Mouse (Mus musculus): Measurements from ENCODE around the gene Lsm2. TPM values are rescaled to one million over a fixed set of nuclear protein-coding genes. Genes with fewer than 3 reads are reported as not detected.
"Not testable (repeated sequence)": the region's sequence is repeated elsewhere in the genome, so short reads cannot be mapped to it uniquely, and the experiment has no call there.

Gene Lsm2
- 10 to 100 TPM; 35.9 to 38.5 TPM for total RNA-seq (2021)

DNA sequence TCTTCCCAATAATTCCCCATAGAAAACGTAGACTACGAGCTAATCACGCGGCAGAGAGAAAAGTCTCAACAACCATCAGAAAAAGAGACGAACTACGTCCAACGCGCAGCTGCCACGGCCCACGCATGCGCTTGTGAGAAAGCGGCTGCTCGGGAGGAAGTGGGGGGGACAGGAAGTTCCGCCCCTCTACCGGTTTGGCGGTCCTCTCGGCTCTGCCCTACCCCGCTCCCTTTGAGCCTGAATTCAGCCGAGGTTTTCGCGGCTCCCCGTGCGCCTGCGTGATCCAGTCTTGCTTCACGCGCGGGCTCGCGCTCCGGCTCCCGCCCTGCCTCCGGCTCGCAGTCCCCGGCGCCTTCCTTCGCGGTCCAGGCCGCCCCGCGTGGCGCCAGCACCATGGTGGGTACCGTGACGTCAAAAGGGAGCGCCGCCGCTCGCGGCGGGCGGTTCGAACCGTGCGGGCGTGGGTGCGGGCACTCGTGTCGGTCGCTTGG lies at the start of gene Lsm2:
Gene Lsm2 (plus strand): TSS at position 173 of the 491 bp plus-strand sequence.
- intact Hi-C loops (cut with DNase I): no loop called here
- DNase-seq: peak; percentile 91

DNA sequence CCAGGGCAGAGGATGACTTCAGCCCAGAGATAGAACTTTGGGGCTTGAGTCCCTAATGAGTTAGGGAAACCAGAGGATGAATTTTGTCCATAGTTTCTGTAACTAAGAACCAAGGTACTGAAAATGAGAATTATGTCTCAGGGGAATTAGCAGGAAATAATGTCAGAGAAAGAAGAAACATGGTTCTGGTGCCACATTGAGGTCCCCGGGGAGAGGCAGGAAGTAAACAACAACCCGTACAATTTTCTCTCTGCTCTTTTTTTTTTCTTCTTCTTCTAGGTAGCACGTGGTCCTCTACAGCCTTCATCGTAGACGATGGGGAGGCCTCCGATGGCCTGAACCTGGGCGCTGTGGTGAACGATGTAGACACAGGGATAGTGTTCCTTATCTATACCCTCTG lies 49.4 kb upstream of the Lsm2 start:
- no peak for DNase-seq
- intact Hi-C loops (cut with DNase I): loop anchor here (2.0 kb wide), 1 partner anchor 71 kb away; no protein-coding TSS in a partner anchor

DNA sequence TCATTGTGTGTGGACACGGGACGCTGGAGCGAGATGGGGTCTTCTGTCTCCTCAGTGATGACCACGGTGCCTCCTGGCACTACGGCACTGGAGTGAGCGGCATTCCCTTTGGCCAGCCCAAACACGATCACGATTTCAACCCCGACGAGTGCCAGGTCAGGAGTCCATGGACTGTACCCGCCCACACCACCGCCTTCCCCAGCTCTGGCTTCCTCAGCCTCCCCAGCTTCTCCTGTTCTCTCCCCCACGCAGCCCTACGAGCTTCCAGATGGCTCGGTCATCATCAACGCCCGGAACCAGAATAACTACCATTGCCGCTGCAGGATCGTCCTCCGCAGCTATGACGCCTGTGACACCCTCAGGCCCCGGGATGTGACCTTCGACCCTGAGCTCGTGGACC lies 47.6 kb upstream of the Lsm2 start:
- DNase-seq: no peak
- intact Hi-C loops (cut with DNase I): no loop called here

DNA sequence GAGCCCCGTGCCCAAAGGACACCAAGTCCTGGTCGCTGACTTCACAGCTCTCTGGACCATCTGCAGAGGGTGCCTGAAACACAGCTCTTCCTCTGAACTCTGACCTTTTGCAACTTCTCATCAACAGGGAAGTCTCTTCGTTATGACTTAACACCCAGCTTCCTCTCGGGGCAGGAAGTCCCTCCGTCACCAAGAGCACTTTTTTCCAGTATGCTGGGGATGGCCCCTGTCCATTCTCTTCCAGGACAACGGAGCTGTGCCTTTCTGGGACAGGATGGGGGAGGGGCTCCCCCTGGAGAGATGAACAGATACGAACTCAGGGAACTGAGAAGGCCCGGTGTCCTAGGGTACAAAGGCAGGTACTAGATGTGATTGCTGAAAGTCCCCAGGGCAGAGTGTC lies 46.8 kb upstream of the Lsm2 start:
- intact Hi-C loops (cut with DNase I): no loop called here
- DNase-seq: no peak

DNA sequence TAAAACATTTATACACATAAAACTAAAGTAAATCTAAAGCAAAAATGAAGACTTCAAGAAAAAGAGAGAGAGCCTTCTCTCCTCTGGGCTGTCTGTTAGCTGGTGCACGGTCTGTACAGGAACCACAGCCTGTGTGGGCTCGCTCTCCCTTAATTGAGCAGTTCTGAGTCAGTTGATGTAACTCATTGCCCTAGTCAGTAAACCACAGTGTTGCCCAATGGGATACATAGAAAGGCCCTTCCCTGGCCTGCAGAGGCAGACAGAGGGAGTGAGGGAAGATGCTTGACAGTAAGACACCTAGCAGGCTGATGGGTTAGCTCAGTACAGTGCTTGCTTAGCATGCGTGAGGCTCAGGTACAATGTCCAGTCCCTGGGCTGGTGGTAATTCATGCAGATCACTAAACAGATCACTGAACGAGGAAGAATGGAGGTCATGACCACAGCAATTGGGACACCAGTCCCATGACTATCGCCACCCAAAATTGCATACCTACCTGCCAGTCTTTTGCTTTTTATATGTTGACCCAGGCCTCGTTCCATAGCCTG lies 43.6 kb upstream of the Lsm2 start:
- intact Hi-C loops (cut with DNase I): no loop called here
- DNase-seq: no peak

DNA sequence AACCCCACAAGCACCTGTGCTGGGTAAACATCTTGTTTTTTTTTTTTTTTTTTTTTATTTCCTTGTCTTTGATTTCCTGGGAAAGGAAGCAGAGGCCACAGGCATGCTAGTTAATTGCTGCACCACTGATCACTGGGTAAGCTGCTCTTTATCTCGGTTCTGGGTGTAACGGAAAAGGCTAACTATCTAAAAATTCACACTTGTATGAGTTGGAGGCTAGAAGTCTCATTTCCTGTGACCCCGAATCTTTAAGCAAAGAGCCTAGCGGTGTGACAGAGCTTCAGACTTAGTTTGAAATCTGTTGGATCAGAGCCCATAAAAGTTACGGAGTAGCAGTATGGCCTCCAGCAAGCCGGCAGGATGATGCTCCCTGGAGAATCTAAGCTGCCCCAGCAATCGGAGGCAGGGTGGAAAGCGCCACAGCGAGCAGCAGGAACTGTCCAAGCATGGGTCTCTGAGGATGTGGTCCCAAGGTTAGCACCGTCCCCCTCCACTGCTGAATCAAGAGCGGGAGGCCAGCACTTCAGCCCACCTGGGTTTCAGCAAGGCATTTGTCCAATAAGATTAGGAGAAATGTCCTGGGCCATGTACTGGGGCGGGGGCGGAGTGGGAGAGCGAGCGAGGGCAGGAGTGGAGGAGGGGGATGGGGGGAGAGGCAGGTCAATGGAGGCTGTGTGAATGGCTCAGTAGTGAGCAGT lies 40.2 kb upstream of the Lsm2 start:
- no peak for DNase-seq
- intact Hi-C loops (cut with DNase I): no loop called here

DNA sequence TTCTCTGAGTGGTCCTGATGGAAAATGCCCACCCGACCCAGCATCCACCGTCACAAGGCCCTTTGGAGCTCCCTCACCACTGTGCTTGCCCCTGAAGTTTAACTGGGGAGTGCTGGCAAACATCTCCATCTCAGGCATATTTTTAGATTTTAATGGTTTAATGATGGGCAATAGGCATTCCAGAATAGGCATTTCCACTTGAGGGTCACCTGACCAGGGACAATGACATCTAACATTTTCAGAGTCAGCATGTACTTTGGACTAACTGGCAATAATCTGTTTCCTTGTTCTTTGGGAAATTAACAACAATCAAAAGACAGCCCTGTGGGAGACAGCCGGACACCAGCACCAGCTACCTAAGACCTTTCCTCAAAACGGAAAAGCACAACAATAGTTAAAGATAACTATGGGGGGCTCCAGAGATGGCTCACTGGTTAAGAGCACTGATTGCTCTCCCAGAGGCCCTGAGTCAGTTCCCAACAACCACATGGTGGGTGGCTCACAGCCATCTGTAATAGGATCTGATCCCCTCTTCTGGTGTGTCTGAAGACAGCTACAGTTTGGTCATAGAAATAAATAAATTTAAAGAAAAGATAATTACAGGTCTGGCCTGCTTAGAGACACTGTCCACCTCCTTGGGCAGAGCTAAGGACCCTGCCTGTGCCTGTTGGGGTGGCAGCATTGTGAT lies 38.4 kb upstream of the Lsm2 start:
- no peak for DNase-seq
- intact Hi-C loops (cut with DNase I): no loop called here

DNA sequence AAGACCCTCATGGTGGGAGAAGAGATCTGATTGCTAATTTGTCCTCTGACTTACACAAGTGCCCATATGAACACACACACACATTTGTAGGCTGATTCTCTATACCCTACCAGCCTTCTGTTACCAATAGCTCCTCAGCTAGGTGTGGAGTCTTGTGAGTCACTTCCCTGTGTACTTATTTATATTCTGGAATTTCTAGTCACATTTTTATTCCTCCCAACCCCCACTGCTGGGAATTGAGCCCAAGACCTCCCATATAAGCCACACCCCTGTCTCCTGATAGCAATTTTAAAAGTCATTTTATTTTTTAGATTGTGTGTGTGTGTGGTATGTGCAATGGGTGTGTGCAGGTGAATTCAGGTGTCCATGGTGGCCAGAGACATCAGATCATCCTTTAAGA lies 37.3 kb upstream of the Lsm2 start:
- DNase-seq: no peak
- intact Hi-C loops (cut with DNase I): no loop called here

DNA sequence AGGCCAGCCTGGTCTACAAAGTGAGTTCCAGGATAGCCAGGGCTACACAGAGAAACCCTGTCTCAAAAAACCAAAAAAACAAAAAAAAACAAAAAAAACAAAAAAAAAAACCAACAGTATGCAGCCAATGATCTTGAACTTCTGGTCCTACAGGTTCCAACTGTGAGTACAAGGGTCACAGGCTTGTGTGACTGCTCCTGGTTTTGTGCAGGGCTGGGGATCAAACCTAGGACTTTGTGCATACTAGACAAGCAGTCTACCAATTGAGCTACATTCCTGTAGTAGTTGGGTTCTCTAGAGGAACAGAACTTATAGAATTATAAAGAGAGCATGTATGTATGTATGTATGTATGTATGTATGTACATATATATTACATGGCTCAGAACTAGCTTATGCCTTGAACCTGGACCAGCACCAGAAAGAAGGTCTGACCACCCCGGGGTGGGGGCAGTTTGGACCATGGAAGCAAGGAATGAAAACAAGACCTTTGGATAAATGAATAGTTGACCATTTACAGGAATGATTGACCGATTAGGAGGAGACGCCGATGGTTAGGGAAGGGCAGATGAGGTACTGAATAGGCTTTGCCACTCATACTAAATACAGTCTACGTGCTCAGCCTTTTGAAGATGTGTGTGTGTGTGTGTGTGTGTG lies 35.0 kb upstream of the Lsm2 start:
- no peak for DNase-seq
- intact Hi-C loops (cut with DNase I): no loop called here

DNA sequence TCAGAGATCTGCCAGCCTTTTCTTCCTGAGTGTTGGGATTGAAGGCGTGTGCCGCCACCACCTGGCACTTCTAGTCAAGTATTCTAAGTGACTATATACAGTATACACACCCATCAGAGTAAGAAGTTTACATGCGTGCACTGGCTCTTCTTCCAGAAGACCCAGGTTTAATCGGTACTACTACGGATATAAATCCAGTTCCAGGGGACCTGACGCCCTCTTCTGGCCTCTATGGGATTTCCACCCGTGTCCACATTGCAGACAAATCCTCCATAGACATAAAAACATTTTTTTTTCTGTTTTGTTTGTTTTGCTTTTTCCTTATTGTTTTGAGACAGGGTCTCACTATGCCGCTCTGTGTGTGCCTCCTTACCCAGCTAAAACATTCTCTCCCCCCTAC lies 34.1 kb upstream of the Lsm2 start:
- intact Hi-C loops (cut with DNase I): no loop called here
- DNase-seq: no peak

DNA sequence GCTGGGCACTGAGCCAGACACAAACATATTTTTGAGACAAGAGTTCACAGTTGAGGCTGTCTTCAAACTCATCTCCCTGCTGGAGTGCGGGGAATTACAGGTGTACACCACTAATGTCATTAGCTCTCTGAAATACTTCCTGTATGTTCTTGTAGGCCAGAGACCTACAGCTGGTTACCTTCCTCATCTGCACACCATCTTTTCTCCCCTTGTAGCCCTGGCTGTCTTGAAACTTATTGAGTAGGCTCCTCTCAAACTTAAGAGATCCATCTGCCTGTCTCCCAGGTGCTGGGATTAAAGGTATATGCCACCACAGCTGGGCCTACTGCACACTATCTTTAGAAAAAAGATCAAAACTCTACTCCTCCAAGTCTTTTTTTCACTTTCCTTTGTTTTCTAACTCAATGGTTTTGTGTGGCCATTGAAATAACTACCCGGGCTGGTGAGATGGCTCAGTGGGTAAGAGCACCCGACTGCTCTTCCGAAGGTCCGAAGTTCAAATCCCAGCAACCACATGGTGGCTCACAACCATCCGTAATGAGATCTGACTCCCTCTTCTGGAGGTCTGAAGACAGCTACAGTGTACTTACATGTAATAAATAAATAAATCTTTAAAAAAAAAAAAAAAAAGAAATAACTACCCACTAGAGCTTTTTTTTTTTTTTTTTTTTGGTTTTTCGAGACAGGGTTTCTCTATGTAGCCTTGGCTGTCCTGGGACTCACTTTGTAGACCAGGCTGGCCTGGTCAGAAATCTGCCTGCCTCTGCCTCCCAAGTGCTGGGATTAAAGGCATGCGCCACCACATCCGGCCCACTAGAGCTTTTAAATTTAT lies 32.7 kb upstream of the Lsm2 start:
- intact Hi-C loops (cut with DNase I): not testable (repeated sequence)

DNA sequence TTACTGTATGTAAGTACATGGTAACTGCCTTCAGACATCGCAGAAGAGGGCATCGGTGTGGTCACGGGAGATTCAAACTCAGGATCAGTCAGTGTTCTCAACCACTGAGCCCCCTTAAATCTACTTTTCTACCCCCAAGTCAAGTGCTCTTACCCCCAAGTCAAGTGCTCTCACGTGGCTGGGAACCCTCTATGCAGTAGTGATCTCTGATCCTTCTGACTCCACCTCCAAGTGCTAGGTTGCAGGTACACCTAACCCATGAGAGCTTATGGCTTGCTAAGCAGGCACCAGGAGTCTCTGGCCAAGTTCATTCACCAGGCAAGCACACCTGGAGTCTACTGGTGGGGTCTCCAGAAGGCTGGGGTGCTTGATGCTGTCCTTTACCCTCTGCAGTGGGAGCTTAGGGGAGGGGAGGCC lies 32.1 kb upstream of the Lsm2 start:
- intact Hi-C loops (cut with DNase I): no loop called here
- DNase-seq: no peak

More for the DNA sequence above, 32.7 kb upstream of the Lsm2 start:
- DNase-seq: not testable (repeated sequence)

DNA sequence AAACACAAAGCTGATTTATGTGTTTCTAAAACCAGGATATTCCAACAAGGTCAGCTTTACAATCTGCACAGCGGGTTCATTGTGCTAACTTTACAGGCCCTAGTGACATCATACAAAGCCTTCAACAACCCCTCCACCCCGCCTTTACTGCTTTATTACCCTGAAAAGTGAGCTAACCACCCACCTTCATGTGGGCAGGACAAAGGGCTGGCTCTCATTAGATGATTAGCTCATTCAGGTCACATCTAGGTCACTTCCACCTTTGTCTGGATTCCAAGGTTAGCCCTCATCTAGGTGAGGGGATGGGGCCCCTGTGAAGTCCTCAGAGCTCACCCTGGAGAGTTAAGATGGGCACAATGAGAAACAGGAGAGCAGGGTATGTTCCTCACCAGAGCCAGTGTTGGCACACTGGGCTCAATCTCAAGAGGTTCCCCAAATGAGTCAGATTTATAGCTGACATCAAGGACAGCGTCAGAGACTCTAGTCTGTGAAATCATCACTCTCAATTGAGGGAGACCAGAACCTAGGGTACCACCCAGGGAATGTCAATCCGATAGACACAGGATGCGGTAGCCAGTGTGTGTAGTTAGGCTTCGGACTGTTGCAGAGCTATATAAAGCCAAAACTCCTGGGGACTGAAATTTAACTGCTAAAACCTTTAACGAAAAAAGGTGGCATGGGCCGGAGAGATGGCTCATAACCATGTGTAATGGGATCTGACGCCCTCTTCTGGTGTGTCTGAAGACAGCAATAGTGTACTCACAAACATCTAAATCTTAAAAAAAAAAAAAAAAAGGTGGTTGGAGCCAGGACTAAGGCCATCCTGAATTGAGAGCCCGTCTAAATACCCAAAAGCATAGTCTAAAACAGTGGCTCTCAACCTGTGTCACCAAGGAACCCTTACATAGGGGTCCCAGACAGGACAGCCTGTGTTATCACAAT lies 30.9 kb upstream of the Lsm2 start:
- intact Hi-C loops (cut with DNase I): no loop called here

DNA sequence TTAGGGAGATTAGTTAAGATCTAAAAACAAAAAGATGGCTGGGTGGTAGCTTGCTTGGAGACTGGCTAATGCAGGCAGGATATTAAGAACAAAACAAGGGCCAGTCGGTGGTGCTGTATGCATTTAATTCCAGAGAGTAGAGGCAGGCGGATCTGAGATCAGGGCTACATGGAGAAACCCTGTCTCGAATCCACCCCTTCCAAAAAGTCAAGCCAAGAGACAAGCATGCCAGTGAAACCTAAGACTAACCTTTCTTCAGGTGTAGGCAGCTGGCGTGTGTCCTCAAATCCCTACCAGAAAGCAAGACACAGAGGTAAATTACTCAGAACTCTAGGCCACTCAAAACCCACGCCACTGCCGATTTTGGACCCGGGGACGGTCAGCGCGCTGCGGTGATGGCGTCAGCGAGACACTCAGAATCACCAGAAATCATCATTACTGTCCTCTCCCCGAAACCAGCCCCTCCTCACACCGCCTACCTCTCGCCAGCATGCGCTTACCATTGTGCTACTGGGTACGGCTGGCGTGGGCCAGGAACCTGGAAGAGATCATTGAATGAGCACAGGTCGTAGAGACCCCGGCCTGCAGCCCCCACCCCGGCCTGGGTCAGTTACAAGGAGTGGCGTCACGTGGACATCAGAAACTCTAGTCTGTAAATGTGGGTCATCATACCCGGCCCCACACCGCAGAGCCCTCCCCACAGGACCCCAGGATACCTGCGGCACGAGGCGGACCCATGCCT lies 29.9 kb upstream of the Lsm2 start:
- intact Hi-C loops (cut with DNase I): no loop called here
- DNase-seq: no peak

More for the DNA sequence above, 30.9 kb upstream of the Lsm2 start:
- no peak for DNase-seq

DNA sequence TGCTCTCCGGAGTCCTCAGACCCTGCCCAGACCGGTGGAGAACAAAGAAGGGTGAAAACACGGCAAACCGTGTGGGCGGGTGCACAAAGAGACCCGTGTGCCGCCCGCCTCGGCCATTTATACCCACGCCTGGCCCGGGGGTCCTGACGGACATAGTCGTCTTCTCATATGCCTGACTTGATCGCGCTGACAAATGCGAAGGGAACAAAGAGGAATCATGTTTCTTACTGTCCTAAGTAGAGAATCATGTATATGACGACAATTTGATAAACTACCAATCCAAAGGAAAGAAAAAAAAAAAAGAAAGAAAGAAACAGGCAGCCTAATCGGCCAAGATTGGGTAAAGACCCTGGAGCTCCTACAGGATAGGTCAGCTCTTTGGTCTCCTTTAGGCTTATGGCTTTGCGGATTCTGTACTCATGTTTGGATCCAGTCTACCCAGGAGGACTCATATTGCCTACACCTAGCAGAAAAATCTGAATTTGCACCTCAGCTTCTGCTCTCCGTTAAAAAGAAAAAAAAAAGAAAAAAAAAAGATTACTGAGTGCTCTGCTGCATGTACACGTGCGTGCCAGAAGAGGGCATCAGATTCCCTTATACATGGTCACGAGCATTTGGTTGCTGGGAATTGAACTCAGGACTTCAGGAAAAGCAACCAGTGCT lies 29.2 kb upstream of the Lsm2 start:
- intact Hi-C loops (cut with DNase I): no loop called here
- peak; percentile 86 for DNase-seq

DNA sequence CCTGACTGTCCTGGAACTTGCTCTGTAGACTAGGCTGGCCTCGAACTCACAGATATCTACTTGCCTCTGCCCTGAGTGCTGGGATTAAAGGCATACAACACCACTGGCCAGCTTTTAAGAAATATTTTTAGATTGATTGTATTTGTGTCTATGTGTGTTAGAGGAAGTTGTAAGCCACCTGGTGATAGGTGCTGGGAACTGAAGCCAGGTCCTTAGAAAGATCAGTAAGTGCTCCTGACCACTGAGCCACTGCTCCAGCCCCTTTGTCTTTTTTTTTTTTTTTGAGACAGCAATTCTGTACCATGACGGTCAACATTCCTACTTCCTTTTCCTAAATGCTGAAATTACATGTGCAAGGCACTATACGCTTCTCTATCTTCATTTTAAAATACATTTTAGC lies 28.4 kb upstream of the Lsm2 start:
- DNase-seq: no peak
- intact Hi-C loops (cut with DNase I): no loop called here

DNA sequence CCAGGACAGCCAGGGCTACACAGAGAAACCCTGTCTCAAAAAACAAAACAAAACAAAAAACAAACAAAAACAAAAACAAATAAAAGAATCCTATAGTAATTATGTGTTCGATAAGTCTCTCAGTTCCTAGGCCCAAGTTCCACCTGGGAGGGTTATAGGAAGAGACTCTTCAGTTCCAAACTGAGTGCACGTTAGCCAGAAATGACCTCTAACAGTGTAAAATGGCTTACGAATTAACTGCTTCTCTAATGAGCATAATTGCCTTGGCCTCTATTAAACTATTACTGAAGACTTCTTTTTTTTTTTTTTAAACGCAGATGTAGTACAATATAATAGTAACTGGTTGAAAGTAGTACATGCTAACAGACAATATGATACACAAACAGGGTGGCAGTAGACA lies 27.8 kb upstream of the Lsm2 start:
- no peak for DNase-seq
- intact Hi-C loops (cut with DNase I): no loop called here

DNA sequence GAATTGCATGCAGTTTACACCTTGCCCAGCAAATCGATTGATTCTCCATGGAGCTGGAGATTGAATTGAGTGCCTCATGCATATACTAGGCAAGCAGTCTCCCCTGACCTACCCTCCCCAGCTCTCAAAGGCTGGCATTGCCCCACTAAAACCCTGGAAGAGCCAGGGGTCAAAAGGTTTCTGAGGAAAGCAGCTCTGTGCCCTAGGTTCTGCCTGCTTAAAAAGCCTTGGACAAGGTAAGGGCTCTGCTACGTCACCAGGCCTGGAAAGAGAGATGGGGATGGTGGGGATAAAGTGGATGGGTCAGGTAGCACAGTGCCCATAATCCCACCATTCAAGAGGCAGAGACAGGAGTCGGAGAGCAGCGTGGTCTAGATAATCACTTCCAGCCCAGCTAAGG lies 26.8 kb upstream of the Lsm2 start:
- intact Hi-C loops (cut with DNase I): no loop called here

More for the DNA sequence above, 26.8 kb upstream of the Lsm2 start:
- no peak for DNase-seq

All from left cerebral cortex, postnatal 4 days (tissue).